Mouse (Mus musculus): ENCODE measurements around the gene Itgb7.
A peak's percentile ranks its signal among the peaks of the same experiment; 100 is the strongest.
"Not testable (repeated sequence)": the region's sequence is repeated elsewhere in the genome, so short reads cannot be mapped to it uniquely, and the experiment has no call there.

The Itgb7 gene

DNA sequence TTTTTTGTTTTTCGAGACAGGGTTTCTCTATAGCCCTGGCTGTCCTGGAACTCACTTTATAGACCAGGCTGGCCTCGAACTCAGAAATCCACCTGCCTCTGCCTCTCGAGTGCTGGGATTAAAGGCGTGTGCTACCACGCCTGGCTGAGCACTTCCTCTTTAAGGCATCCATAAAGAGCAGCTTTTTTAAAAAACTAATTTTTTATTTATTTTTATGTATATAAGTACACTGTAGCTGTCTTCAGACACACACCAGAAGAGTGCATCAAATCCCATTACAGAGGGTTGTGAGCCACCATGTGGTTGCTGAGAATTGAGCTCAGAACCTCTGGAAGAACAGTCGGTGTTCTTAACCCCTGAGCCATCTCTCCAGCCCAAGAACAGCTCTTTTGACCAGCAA, 6.1 kb downstream of the Itgb7 start:
- not testable (repeated sequence) for DNase-seq (ENCODE audit: low spot score in 2 of 2)

GRCm38 (mm10) chr15:102224992-102225617, 6.6 kb downstream of the Itgb7 start:
- no peak for DNase-seq (ENCODE audit: low spot score in 2 of 2)

- DNase-seq (ENCODE audit: low spot score in 2 of 2): peak; percentile 68 to 84
These were observed 7.4 kb downstream of the Itgb7 start for GRCm38 (mm10) chr15:102224186-102224991.

DNA sequence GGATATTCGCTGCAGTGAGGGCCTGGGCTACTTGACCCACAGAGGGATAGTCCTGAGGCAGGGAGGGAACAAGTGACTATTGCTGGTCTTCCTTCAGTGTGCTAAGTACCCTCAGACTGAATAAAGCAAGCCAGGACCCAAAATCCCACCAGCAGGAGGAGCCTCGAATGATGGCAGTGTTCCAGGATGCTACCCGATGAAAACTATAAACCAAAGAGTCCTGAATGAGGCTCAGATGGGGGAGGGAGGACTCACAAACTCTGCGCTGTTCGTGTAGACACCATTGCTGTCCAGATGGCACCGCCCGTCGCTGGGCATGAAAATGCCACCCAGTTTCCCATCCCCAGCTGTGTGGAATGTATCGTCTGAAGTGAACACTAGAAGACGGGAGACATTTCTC, 9.4 kb downstream of the Itgb7 start:
- DNase-seq (ENCODE audit: low spot score in 2 of 2): no peak

DNA sequence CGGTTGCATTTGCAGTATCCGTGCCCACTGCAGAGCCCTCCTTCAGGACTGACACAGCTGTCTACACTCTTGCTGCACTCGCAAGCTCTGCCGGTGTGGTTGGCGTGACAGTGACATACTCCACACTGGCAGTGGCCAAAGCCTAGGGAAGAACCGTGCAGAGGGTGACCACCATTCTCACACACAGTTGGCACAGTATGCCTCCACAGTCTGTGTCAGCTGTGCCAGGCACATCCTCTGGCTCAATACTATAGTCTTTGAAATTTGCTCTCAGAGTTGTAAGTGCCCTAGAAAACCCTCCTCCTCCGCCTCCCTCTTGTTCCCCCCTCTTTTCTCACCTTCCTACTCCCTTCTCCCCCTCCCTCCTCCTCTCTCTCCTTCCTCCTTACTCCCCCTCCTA, 14.4 kb downstream of the Itgb7 start:
- DNase-seq (ENCODE audit: low spot score in 2 of 2): no peak

DNA sequence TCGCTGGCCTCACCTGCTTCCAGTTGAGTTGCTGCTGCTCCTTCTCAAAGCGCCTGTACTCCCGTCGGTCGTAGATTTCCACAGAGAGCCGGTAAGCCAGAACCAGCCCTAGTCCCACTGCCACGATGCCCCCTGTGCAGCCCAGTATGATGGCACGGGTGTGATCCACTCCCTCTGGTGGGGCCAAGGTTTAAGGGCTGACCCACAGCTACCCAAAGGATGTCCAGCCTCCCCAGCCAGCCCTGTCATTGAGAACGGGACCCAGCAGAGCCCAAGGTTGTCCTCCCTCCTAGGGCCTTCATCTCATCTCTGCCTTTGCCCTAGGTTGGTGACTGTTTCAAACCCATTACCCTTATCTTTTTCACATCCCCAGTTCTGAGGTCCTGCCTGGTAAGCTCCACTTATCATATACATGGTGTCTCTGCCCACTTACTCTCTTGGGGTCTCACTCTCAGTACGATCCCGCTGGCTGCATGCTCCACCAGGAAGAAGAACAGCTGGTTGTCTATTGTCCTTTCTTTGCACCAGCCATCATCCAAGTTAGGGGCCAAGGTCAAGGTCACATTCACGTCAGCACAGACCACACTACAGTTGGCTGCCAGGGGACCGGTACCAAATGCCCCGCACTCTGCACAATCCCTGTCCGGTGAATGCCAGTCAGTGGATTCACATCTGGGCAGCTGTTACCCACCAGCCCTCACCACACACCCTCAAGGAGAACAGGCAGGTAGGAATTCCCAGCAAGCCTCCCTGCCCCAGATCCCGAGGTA, 15.1 kb downstream of the Itgb7 start:
- no peak for DNase-seq (ENCODE audit: low spot score in 2 of 2)

- no peak for DNase-seq (ENCODE audit: low spot score in 2 of 2)
These were observed 16.1 kb downstream of the Itgb7 start for GRCm38 (mm10) chr15:102215624-102216023.

- DNase-seq (ENCODE audit: low spot score in 2 of 2): no peak
These were observed 17.6 kb downstream of the Itgb7 start for GRCm38 (mm10) chr15:102214132-102214531.

- no peak for DNase-seq (ENCODE audit: low spot score in 2 of 2)
These were observed 19.8 kb downstream of the Itgb7 start for GRCm38 (mm10) chr15:102211895-102212294.

GRCm38 (mm10) chr15:102210816-102211215, 20.9 kb downstream of the Itgb7 start:
- no peak for DNase-seq (ENCODE audit: low spot score in 2 of 2)

- no peak for DNase-seq (ENCODE audit: low spot score in 2 of 2)
These were observed 22.6 kb downstream of the Itgb7 start for GRCm38 (mm10) chr15:102209114-102209513.

DNA sequence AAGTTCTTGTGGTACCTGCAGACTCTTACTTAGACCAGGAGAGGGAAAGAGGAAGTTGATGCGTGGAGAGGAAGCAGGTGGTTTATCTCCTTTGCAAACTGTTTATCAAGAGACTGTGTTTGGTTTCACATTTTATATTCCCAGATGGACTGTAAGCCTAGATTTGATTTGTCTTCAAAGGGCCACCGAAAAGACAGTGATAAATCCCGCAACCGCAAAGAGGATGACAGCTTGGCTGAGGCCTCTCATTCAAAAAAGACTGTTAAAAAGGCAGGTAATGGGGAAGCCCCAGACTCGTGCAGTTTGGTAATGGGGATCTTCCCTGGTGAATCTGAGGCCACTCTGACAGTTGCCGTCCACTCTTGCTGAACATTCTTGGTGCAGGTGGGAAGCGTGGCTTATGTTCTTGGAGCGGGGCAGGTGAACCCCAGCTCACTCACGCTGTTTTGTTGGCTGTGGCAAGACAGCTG, 23.6 kb downstream of the Itgb7 start:
- DNase-seq (ENCODE audit: low spot score in 2 of 2): no peak

DNA sequence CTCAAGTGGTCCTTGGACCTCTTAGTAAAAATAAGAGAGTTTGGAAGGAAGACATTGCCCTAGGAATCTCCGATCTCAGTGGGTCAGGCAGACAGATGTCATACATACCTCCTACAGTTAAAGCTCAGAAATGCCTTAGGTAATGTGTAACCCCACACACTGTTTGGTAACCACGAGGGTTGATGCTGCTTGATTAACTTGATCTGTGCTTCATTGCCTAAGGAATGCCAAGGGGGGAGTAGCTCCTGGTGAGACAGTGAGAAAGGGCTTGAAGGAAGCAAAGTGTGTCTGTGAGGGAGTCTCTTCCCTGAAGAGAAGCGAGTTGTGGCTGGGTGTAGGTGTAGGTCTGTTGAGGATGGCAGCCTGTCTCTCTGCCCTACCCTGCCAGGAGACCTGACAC, 24.4 kb downstream of the Itgb7 start:
- DNase-seq (ENCODE audit: low spot score in 2 of 2): no peak

DNA sequence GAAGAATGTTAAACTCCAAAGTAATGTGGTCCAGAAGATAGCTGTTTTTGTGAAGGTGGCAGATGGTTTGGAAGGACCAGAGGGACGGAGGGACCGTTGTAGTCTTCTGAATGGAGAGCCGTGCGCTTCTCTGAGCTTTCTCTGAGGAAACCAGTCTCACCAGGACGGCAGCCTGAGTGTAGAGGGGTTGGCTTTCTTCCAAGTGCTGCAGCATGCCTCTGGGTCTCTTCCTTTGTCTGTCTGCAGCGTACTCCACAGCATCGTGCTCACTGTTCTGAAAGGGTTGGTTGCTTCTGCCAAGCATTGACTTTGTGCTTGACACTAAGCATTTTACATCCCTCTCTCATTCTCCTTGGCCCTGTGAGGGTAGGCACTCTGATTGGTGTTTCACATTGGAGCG, 26.0 kb downstream of the Itgb7 start:
- no peak for DNase-seq (ENCODE audit: low spot score in 2 of 2)

GRCm38 (mm10) chr15:102204674-102205505, 26.9 kb downstream of the Itgb7 start, which contains the start of gene Csad:
Csad (minus strand) TSS chr15:102204724.
- DNase-seq (ENCODE audit: low spot score in 2 of 2): no peak

GRCm38 (mm10) chr15:102203835-102204381, 27.8 kb downstream of the Itgb7 start:
- DNase-seq (ENCODE audit: low spot score in 2 of 2): peak; percentile 31 to 56

GRCm38 (mm10) chr15:102202971-102203834, 28.5 kb downstream of the Itgb7 start, which contains the start of gene Zfp740:
Zfp740 (plus strand) TSS chr15:102203249.
- DNase-seq (ENCODE audit: low spot score in 2 of 2): peak; percentile 87 to 96

DNA sequence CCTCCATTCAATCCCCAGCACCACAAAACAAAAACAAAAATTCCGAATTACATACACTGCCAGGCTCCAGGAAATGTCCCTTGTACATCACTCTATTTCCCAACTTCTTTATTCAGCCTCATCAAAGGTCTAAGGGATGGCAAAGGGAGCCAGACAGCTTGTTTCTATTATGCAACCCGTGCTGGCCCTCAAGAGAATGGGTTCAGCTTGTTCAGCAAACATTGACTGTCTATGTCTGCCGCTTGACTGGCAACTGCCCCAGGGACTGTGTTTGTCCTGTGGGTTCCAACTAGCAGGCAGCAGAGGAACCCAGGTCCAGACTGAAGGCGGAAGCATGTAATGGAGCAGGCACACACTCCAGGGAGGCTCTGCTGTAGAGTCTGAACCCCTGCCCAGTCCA, 32.9 kb downstream of the Itgb7 start:
- DNase-seq (ENCODE audit: low spot score in 2 of 2): no peak

GRCm38 (mm10) chr15:102195373-102195772, 36.4 kb downstream of the Itgb7 start:
- DNase-seq (ENCODE audit: low spot score in 2 of 2): no peak

- DNase-seq (ENCODE audit: low spot score in 2 of 2): no peak
These were observed 37.3 kb downstream of the Itgb7 start for GRCm38 (mm10) chr15:102194439-102194838.

Data from urinary bladder, adult 18-20 months (tissue).